Mouse (Mus musculus) kidney, postnatal 4 days (tissue): ENCODE data around the gene Nme3.

Experiments used
- DNase-seq, 2 experiments: peaks; one replicate each; pipeline ENCODE4 v3.0.0; 2021; ENCODE audit warnings: mixed read lengths in 2 of 2

Gene Nme3

GRCm38 (mm10) chr17:24896241-24896992 is at the start of gene Nme3:
Nme3 (plus strand) TSS chr17:24896500.
- DNase-seq = peak; percentile 89 to 92

GRCm38 (mm10) chr17:24847386-24847785 is 48.9 kb upstream of the Nme3 start:
- DNase-seq = no peak

GRCm38 (mm10) chr17:24848600-24849031 is 47.7 kb upstream of the Nme3 start:
- peak in 1 of 2 experiments; percentile 19 for DNase-seq

- DNase-seq = no peak
These were observed 46.6 kb upstream of the Nme3 start for GRCm38 (mm10) chr17:24849733-24850064.

GRCm38 (mm10) chr17:24850065-24850772 is 46.1 kb upstream of the Nme3 start, which contains the start of gene Fahd1:
Fahd1 (minus strand) TSS chr17:24850364.
- peak; percentile 95 to 97 for DNase-seq

GRCm38 (mm10) chr17:24850773-24851127 is 45.5 kb upstream of the Nme3 start:
- DNase-seq = no peak

- no peak for DNase-seq
These were observed 44.7 kb upstream of the Nme3 start for GRCm38 (mm10) chr17:24851381-24852125.

GRCm38 (mm10) chr17:24855838-24856464 is 40.3 kb upstream of the Nme3 start:
- DNase-seq = no peak

- no peak for DNase-seq
These were observed 39.7 kb upstream of the Nme3 start for GRCm38 (mm10) chr17:24856589-24856988.

GRCm38 (mm10) chr17:24857831-24858470 is 38.3 kb upstream of the Nme3 start:
- no peak for DNase-seq

- no peak for DNase-seq
These were observed 37.3 kb upstream of the Nme3 start for GRCm38 (mm10) chr17:24858967-24859366.

- no peak for DNase-seq
These were observed 36.2 kb upstream of the Nme3 start for GRCm38 (mm10) chr17:24860076-24860475.

- DNase-seq = no peak
These were observed 34.5 kb upstream of the Nme3 start for GRCm38 (mm10) chr17:24861785-24862184.

- DNase-seq = no peak
These were observed 30.5 kb upstream of the Nme3 start, which contains the start of gene Igfals for GRCm38 (mm10) chr17:24865776-24866175. Igfals (plus strand) TSS chr17:24865997.

- DNase-seq = no peak
These were observed 28.4 kb upstream of the Nme3 start for GRCm38 (mm10) chr17:24867914-24868313.

- no peak for DNase-seq
These were observed 22.4 kb upstream of the Nme3 start for GRCm38 (mm10) chr17:24873695-24874404.

GRCm38 (mm10) chr17:24874405-24874745 is 21.9 kb upstream of the Nme3 start:
- DNase-seq = no peak

GRCm38 (mm10) chr17:24874989-24875388 is 21.3 kb upstream of the Nme3 start:
- no peak for DNase-seq

GRCm38 (mm10) chr17:24877336-24878116 is 18.8 kb upstream of the Nme3 start:
- DNase-seq = peak in 1 of 2 experiments; percentile 62

- peak; percentile 66 to 78 for DNase-seq
These were observed 18.2 kb upstream of the Nme3 start for GRCm38 (mm10) chr17:24878117-24878397.

- no peak for DNase-seq
These were observed 17.8 kb upstream of the Nme3 start for GRCm38 (mm10) chr17:24878531-24878930.
